Mouse (Mus musculus): ENCODE measurements around the gene Ung. TPM values are rescaled to one million over a fixed set of nuclear protein-coding genes. Genes with fewer than 3 reads are reported as not detected.

Ung gene
- 30.1 and 35.7 TPM in 2 replicates for polyA plus RNA-seq (2012; ENCODE audit: low replicate concordance)

GRCm38 (mm10) chr5:114130211-114130605 lies at the start of gene Ung:
TSS of gene Ung (plus strand) at chr5:114130386.

GRCm38 (mm10) chr5:114091057-114091807 lies 39.0 kb upstream of the Ung start, which contains the start of gene Svop:
TSS of gene Svop (minus strand) at chr5:114091570.

DNA sequence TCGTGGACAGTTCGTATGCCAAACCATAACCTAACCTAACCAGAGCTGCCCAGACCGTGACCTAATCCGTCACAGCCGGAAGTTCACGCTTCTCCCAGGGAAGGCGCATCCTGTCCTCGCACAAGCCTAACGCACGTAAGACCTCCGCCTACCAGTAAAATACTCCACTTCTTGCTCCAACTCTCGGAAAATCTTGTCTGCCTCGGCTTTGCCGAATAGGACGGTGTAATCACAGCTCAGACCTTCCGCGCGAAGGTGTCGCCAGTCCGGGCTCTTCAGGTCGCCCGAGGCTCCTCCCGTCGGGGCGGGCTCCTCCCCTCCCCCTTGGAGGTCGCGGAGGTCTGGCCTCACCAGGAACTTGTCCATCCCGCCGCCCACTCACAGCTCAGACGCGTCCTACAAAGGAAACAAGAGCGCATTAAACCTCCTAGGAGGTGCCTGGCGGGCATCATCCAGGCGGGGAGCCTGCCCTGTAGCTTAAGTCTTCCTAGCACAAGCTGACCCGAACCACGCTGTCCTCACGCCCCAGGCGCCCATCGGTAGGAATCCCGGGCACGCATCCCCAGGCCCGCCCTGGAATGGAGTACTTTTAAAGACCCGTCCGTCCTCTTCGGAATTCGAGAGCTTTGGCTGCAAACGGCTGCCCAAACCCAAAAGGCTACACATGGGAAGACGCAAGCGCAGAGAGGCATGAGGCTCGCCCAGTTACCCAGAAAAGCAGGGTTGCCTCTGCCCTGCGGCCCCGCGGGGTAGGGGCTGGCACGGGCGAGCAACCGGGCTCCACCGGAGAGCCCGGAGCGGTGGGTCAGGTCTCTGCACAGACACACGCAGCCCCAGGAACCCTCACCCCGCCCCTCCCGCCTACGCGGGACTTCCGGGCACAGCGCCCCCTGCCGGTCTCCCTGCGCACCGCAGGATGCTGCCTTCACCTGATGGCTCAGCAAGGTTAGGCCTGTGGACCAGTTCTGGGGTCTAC lies 2.5 kb upstream of the Ung start, which contains the start of gene Alkbh2:
Alkbh2 (minus strand) TSS at position 845 of the 976 bp plus-strand sequence.

DNA sequence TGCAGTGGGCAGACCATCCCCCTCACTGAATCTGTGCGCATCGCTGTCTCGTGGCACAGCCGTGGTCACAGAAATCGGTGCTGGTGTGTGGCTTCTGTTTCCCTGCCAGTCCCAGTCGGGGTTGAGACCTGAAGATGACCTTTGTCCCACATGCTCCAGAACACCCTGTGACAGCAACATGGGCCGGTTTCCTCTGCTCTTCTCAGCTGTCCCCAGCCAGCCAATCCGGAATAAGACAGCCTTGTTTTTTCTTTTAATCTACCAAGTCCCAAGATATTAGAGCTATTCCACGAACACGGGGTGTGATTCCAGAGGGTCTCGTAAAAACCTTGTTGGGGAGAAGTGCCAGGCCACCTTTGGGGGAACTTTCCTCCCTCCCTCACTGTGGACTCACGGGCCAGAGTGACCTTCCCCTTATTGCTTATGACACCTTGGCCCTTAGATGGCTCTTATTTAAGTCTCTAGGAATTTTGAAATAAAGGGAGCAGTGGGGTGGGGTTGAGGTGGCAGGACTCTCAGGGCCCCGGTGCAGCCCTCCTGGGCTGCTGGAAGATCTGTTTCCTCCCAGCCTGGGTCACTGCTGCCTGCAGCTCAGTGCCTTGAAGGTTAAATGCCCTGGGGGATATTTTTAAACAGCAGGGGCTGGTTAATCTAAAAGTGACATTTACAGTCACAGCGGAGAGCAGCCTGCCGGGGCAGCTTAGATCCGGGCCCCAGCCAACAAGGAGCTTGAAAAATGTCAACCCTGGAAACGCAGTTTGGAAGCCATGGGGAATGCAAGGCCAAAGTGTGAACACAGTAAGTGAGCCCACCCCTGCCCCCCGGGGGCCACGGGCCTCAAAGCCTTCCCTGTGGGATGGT lies 16.1 kb downstream of the Ung start, which contains the start of gene Acacb:
Acacb (plus strand) TSS at position 508 of the 861 bp plus-strand sequence.

Other genes starting within 250 kb of the Ung start
- gene Coro1c, start 221.6 kb upstream of the Ung start, polyA plus RNA-seq (2012; ENCODE audit: low replicate concordance): 29.5 and 75.1 TPM in 2 replicates
- 27.6 and 30.2 TPM in 2 replicates for gene Ssh1, start 136.5 kb upstream of the Ung start, polyA plus RNA-seq (2012; ENCODE audit: low replicate concordance)
- 0.15 TPM in 1 of 2 replicates, not detected in the other for gene Dao, start 126.7 kb upstream of the Ung start, polyA plus RNA-seq (2012; ENCODE audit: low replicate concordance)
- 5.9 and 8.2 TPM in 2 replicates for gene Usp30, start 64.9 kb upstream of the Ung start, polyA plus RNA-seq (2012; ENCODE audit: low replicate concordance)
- not detected in 2 replicates for gene Svop, start 38.8 kb upstream of the Ung start, polyA plus RNA-seq (2012; ENCODE audit: low replicate concordance)
- gene Alkbh2, start 2.2 kb upstream of the Ung start, polyA plus RNA-seq (2012; ENCODE audit: low replicate concordance): 16.1 and 34.4 TPM in 2 replicates
- gene Acacb, start 16.1 kb downstream of the Ung start, polyA plus RNA-seq (2012; ENCODE audit: low replicate concordance): 1.1 and 1.8 TPM in 2 replicates
- gene Foxn4, start 143.4 kb downstream of the Ung start, polyA plus RNA-seq (2012; ENCODE audit: low replicate concordance): not detected in 2 replicates
- 0.14 TPM in 1 of 2 replicates, not detected in the other for gene Myo1h, start 158.8 kb downstream of the Ung start, polyA plus RNA-seq (2012; ENCODE audit: low replicate concordance)